Mouse (Mus musculus): ENCODE data around the gene Wscd2. TPM values are rescaled to one million over a fixed set of nuclear protein-coding genes. Genes with fewer than 3 reads are reported as not detected.

The Wscd2 gene
- 0.06 and 0.09 TPM in 2 replicates for polyA plus RNA-seq (2015; fragmentation: Nextera tagmentation; extraction: Ambion mirVana)

DNA sequence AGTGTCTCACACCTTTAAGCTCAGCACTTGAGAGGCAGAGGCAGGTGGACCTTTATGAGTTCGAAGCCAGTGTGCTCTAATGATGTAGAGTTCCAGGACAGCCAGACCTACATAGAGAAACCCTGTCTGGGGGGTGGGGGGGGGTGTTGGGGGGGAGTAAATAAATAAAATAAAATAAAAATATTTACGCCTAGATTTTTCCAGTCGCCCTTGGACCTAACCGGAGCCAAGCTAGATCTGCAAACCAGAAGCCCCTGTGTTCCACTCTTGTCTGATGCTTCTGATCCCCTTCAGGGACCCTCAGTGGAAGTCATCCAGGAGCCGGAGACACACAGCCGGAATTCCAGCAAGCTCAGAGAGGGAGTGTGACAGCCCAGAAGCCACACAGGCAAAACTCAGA is at the start of gene Wscd2:
TSS of gene Wscd2 (plus strand) at position 301 of the 400 bp plus-strand sequence.
- no peaks in the 10 kb centered on the region for H3K4me1 ChIP-seq (ENCODE audit: control insufficient read depth, low read depth, low read length)
- 53% methylated on average over 6 of the region's 6 CpGs for WGBS (ENCODE audit: insufficient replicate concordance)
- H3K4me3 ChIP-seq (ENCODE audit: low read depth, low read length), result no peak within 1 kb of the TSS; the same call in 1 of the 2 replicates
- no peaks in the 10 kb centered on the region for H3K36me3 ChIP-seq (ENCODE audit: control insufficient read depth, insufficient read depth)
- H3K27ac ChIP-seq (ENCODE audit: low read length), result no peak within 1 kb of the TSS
- H3K9me3 ChIP-seq (replicated peaks; ENCODE audit: control insufficient read depth, low read length), result no peaks in the 10 kb centered on the region
- no peak for ATAC-seq (ENCODE audit: low read depth)
- peaks cover 18% of the 10 kb centered on the region for H3K27me3 ChIP-seq (ENCODE audit: control insufficient read depth, insufficient read depth, low read depth, low read length)
- no peak within 1 kb of the TSS for H3K9ac ChIP-seq (ENCODE audit: low read depth, low read length)
- no peak within 1 kb of the TSS for H3K4me2 ChIP-seq (ENCODE audit: low read depth, low read length)

DNA sequence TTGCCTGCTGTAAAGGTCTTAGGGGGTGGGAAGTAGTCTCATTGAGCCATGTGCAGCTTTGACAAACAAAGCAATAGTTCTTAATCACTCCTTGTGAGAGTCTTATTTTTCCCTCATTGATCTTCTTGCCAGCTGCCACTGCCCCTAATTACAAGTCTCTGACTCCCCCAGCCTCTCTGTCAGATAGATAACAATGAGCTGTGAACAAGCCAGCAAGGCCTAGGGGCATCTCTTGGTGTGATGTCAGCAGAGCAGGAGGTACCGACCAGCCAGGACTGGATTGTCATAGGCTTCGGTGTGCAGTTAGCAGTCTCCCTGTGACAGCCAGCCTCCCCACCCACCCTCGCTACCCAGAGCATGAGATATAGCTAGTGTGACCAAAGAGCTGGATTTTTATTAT is 48.0 kb upstream of the Wscd2 start:
- Histone ChIP-seq H3K9ac (ENCODE audit: low read depth, low read length) (no peak overlapping the region), H3K4me1 (ENCODE audit: control insufficient read depth, low read depth, low read length) (no peaks in the 10 kb centered on the region), H3K9me3 (replicated peaks; ENCODE audit: control insufficient read depth, low read length) (no peaks in the 10 kb centered on the region), H3K27me3 (ENCODE audit: control insufficient read depth, insufficient read depth, low read depth, low read length) (no peaks in the 10 kb centered on the region), H3K27ac (ENCODE audit: low read length) (no peak overlapping the region), H3K36me3 (ENCODE audit: control insufficient read depth, insufficient read depth) (no peaks in the 10 kb centered on the region), H3K4me2 (ENCODE audit: low read depth, low read length) (no peak overlapping the region), H3K4me3 (ENCODE audit: low read depth, low read length) (no peak overlapping the region)
- no peak for ATAC-seq (ENCODE audit: low read depth)
- 45% methylated on average over 3 of the region's 3 CpGs for WGBS (ENCODE audit: insufficient replicate concordance)

DNA sequence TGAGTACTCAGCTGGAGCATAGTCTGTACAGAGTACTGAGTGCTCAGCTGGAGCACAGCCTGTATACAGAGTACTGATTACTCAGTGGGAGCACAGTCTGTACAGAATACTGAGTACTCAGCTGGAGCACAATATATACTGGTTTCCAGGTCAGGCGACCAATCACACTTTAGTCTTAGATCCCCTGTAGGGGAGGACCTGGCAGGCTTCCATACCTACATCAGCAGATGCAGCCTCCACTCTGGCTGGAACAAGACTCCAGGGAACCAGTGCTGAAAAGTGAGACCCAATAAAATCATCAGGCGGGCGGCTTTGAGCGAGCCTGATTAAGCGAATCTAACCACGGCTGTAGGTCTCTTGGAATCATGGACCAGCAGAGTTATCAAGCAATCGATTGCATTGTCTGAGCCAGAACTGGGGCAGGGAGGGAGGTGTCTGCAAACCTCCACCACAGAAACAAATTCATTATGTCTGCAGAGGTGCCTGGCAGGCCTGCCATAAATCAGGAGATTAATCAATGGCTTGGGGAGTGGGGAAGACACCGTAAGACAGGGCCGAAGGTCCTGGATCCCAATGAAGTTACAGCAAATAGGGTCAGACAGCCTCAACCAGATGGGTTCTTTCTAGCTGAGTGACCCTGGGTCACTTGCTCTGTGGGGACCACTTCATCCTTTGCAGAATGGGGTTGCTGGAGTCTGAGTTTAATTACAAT is 42.0 kb upstream of the Wscd2 start:
- H3K4me1 ChIP-seq (ENCODE audit: control insufficient read depth, low read depth, low read length), result no peaks in the 10 kb centered on the region
- ATAC-seq (ENCODE audit: low read depth), result no peak
- no peak overlapping the region for H3K4me3 ChIP-seq (ENCODE audit: low read depth, low read length)
- no peaks in the 10 kb centered on the region for H3K9me3 ChIP-seq (replicated peaks; ENCODE audit: control insufficient read depth, low read length)
- no peak overlapping the region for H3K9ac ChIP-seq (ENCODE audit: low read depth, low read length)
- no peaks in the 10 kb centered on the region for H3K36me3 ChIP-seq (ENCODE audit: control insufficient read depth, insufficient read depth)
- no peak overlapping the region for H3K27ac ChIP-seq (ENCODE audit: low read length)
- H3K4me2 ChIP-seq (ENCODE audit: low read depth, low read length), result no peak overlapping the region
- H3K27me3 ChIP-seq (ENCODE audit: control insufficient read depth, insufficient read depth, low read depth, low read length), result no peaks in the 10 kb centered on the region
- WGBS (ENCODE audit: insufficient replicate concordance), result 74% methylated on average over 9 of the region's 9 CpGs

DNA sequence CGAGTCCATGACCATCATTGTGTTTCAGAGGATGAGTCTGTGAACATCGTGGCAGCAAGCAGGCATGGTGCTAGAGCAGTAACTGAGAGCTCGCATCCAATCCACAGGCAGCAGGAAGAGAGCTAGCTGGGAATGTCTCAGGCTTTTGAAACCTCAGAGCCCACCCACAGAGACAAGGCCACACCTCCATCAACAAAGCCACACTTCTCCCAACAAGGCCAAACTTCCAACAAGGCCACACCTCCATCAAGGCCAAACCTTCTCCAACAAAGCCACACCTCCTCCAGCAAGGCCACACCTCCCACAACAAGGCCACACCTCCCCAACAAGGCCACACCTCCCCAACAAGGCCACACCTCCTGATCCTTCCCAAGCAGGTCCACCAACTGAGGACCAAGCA is 40.8 kb upstream of the Wscd2 start:
- Histone ChIP-seq H3K4me1 (ENCODE audit: control insufficient read depth, low read depth, low read length) (no peaks in the 10 kb centered on the region), H3K4me3 (ENCODE audit: low read depth, low read length) (no peak overlapping the region), H3K9me3 (replicated peaks; ENCODE audit: control insufficient read depth, low read length) (no peaks in the 10 kb centered on the region), H3K36me3 (ENCODE audit: control insufficient read depth, insufficient read depth) (no peaks in the 10 kb centered on the region), H3K9ac (ENCODE audit: low read depth, low read length) (no peak overlapping the region), H3K27me3 (ENCODE audit: control insufficient read depth, insufficient read depth, low read depth, low read length) (no peaks in the 10 kb centered on the region), H3K27ac (ENCODE audit: low read length) (no peak overlapping the region), H3K4me2 (ENCODE audit: low read depth, low read length) (no peak overlapping the region)
- ATAC-seq (ENCODE audit: low read depth), result no peak
- WGBS (ENCODE audit: insufficient replicate concordance), result 44% methylated on average over 3 of the region's 3 CpGs

DNA sequence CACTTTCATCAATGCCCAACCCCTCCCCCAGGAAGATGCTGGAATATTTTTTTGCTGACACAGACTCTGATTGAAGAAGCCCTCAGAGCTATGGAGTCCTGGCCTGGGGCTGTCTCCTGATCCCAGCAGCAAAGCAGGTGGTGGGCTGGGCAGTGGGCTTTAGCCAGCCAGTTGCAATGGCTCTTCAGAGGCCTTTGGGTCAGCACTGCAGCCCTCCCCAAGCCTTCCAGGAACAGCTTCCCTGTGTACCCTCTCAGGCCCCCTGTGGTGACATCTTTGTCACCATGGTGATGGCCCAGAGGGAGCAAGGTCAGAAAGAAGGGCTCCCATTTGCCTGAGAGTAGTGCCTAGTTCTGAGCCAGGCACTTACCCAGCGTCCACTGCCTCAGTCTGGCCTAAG is 37.4 kb upstream of the Wscd2 start:
- 17% methylated on average over 1 of the region's 1 CpGs for WGBS (ENCODE audit: insufficient replicate concordance)
- H3K27ac ChIP-seq (ENCODE audit: low read length), result no peak overlapping the region
- H3K4me1 ChIP-seq (ENCODE audit: control insufficient read depth, low read depth, low read length), result no peaks in the 10 kb centered on the region
- no peaks in the 10 kb centered on the region for H3K9me3 ChIP-seq (replicated peaks; ENCODE audit: control insufficient read depth, low read length)
- H3K4me3 ChIP-seq (ENCODE audit: low read depth, low read length), result no peak overlapping the region
- H3K27me3 ChIP-seq (ENCODE audit: control insufficient read depth, insufficient read depth, low read depth, low read length), result no peaks in the 10 kb centered on the region
- H3K36me3 ChIP-seq (ENCODE audit: control insufficient read depth, insufficient read depth), result no peaks in the 10 kb centered on the region
- H3K4me2 ChIP-seq (ENCODE audit: low read depth, low read length), result no peak overlapping the region
- H3K9ac ChIP-seq (ENCODE audit: low read depth, low read length), result no peak overlapping the region
- no peak for ATAC-seq (ENCODE audit: low read depth)

DNA sequence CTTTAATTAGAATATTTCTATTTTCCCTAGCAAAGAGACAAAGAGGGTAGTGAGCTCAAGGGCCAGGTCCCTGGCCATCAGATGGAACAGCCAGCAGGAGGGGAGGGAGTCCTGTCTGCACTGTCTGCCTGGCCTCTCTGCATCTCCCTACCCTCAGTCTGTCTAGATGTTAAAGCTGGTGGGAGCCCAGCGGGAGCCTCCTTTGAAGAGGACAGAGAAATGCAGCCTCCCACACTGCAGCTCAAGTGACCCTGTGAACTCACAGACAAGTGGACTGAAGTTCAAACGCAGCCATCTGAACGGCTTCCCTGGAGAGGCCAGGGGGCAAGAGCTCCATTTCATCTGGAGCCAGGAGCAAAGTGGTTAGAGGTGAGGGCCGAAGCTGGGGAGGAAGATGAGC is 36.8 kb upstream of the Wscd2 start:
- no peaks in the 10 kb centered on the region for H3K36me3 ChIP-seq (ENCODE audit: control insufficient read depth, insufficient read depth)
- H3K9ac ChIP-seq (ENCODE audit: low read depth, low read length), result no peak overlapping the region
- H3K9me3 ChIP-seq (replicated peaks; ENCODE audit: control insufficient read depth, low read length), result no peaks in the 10 kb centered on the region
- H3K4me3 ChIP-seq (ENCODE audit: low read depth, low read length), result no peak overlapping the region
- no peak for ATAC-seq (ENCODE audit: low read depth)
- no peaks in the 10 kb centered on the region for H3K27me3 ChIP-seq (ENCODE audit: control insufficient read depth, insufficient read depth, low read depth, low read length)
- no peak overlapping the region for H3K4me2 ChIP-seq (ENCODE audit: low read depth, low read length)
- WGBS (ENCODE audit: insufficient replicate concordance), result 7% methylated on average over 4 of the region's 4 CpGs
- no peaks in the 10 kb centered on the region for H3K4me1 ChIP-seq (ENCODE audit: control insufficient read depth, low read depth, low read length)
- H3K27ac ChIP-seq (ENCODE audit: low read length), result no peak overlapping the region

DNA sequence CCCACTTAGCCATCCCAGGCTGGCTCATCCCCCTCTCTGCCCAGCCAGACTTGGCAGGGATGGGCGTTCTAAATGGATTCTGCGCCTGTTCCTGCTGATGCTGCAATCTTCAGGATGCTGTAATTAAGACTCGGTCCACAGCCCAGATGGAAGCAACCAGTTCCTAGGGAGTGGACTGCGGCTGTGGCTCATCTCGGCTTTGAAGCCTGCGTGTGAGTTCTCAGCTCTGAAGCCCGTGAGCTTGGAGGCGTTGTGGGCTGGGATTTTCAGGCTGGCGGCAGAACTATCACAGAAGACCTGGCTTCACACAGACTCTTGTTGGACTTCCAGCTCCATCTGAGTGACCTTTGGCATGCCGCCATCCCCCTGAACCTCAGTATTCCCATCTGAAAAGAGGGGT is 34.1 kb upstream of the Wscd2 start:
- Histone ChIP-seq H3K27ac (ENCODE audit: low read length) (no peak overlapping the region), H3K4me1 (ENCODE audit: control insufficient read depth, low read depth, low read length) (no peaks in the 10 kb centered on the region), H3K27me3 (ENCODE audit: control insufficient read depth, insufficient read depth, low read depth, low read length) (no peaks in the 10 kb centered on the region), H3K4me3 (ENCODE audit: low read depth, low read length) (no peak overlapping the region), H3K4me2 (ENCODE audit: low read depth, low read length) (no peak overlapping the region), H3K9me3 (replicated peaks; ENCODE audit: control insufficient read depth, low read length) (no peaks in the 10 kb centered on the region), H3K9ac (ENCODE audit: low read depth, low read length) (no peak overlapping the region), H3K36me3 (ENCODE audit: control insufficient read depth, insufficient read depth) (no peaks in the 10 kb centered on the region)
- ATAC-seq (ENCODE audit: low read depth), result no peak
- 69% methylated on average over 10 of the region's 10 CpGs for WGBS (ENCODE audit: insufficient replicate concordance)

DNA sequence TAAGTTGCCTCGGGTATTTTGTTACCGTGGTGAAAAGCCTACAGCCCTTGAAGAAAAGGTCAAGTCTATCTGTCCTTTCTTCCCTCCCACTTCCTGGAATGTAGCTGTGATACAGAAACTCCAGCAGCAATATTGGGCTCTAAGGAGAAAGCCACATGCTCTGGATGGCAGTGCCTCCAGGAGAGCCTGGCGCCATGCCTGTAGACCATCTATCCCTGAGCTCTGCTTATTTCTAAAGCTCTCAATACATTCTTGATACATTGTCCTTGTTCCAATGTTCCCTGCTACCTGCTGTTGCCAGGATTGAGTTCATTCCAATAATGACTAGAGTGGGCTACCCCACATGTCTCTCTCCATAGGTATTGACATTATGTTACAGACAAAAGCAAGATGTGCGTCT is 33.4 kb upstream of the Wscd2 start:
- ATAC-seq (ENCODE audit: low read depth), result no peak
- no peaks in the 10 kb centered on the region for H3K36me3 ChIP-seq (ENCODE audit: control insufficient read depth, insufficient read depth)
- peaks cover 2% of the 10 kb centered on the region for H3K27me3 ChIP-seq (ENCODE audit: control insufficient read depth, insufficient read depth, low read depth, low read length)
- WGBS (ENCODE audit: insufficient replicate concordance), result 73% methylated on average over 4 of the region's 4 CpGs
- no peak overlapping the region for H3K27ac ChIP-seq (ENCODE audit: low read length)
- H3K9ac ChIP-seq (ENCODE audit: low read depth, low read length), result no peak overlapping the region
- no peak overlapping the region for H3K4me2 ChIP-seq (ENCODE audit: low read depth, low read length)
- H3K4me3 ChIP-seq (ENCODE audit: low read depth, low read length), result no peak overlapping the region
- H3K4me1 ChIP-seq (ENCODE audit: control insufficient read depth, low read depth, low read length), result no peaks in the 10 kb centered on the region
- no peaks in the 10 kb centered on the region for H3K9me3 ChIP-seq (replicated peaks; ENCODE audit: control insufficient read depth, low read length)

DNA sequence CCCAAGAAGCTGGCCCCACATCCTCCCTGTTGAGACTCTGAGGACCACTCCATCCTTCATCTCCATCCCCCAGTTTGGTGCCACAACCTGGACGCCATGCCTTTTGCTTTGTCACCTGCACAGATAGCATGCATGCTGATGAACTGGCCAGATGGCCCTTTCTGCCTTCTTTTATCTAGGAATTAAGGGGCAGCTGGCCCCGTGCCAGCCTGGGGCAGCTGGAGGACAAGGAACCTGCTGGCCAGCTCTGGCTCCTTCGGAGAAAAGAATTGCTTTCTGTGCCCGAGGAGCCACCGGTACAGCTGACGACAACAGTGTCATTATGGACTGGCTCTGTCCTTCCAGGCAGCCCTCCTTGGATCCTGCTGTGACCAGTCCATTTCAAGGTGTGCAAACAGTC is 32.9 kb upstream of the Wscd2 start:
- no peak for ATAC-seq (ENCODE audit: low read depth)
- Histone ChIP-seq H3K36me3 (ENCODE audit: control insufficient read depth, insufficient read depth) (no peaks in the 10 kb centered on the region), H3K27ac (ENCODE audit: low read length) (no peak overlapping the region), H3K4me3 (ENCODE audit: low read depth, low read length) (no peak overlapping the region), H3K9ac (ENCODE audit: low read depth, low read length) (no peak overlapping the region), H3K27me3 (ENCODE audit: control insufficient read depth, insufficient read depth, low read depth, low read length) (peaks cover 7% of the 10 kb centered on the region), H3K9me3 (replicated peaks; ENCODE audit: control insufficient read depth, low read length) (no peaks in the 10 kb centered on the region), H3K4me1 (ENCODE audit: control insufficient read depth, low read depth, low read length) (no peaks in the 10 kb centered on the region), H3K4me2 (ENCODE audit: low read depth, low read length) (no peak overlapping the region)
- WGBS (ENCODE audit: insufficient replicate concordance), result 57% methylated on average over 6 of the region's 6 CpGs

Data from liver, embryonic 16.5 days (tissue).